Mouse (Mus musculus): ENCODE results near the gene Cstb. TPM values are rescaled to one million over a fixed set of nuclear protein-coding genes. Genes with fewer than 3 reads are reported as not detected.
A peak's percentile ranks its signal among the peaks of the same experiment; 100 is the strongest.

Cstb gene
- polyA plus RNA-seq (2016; fragmentation: Nextera tagmentation; extraction: Ambion mirVana) = 117 and 136 TPM in 2 replicates

DNA sequence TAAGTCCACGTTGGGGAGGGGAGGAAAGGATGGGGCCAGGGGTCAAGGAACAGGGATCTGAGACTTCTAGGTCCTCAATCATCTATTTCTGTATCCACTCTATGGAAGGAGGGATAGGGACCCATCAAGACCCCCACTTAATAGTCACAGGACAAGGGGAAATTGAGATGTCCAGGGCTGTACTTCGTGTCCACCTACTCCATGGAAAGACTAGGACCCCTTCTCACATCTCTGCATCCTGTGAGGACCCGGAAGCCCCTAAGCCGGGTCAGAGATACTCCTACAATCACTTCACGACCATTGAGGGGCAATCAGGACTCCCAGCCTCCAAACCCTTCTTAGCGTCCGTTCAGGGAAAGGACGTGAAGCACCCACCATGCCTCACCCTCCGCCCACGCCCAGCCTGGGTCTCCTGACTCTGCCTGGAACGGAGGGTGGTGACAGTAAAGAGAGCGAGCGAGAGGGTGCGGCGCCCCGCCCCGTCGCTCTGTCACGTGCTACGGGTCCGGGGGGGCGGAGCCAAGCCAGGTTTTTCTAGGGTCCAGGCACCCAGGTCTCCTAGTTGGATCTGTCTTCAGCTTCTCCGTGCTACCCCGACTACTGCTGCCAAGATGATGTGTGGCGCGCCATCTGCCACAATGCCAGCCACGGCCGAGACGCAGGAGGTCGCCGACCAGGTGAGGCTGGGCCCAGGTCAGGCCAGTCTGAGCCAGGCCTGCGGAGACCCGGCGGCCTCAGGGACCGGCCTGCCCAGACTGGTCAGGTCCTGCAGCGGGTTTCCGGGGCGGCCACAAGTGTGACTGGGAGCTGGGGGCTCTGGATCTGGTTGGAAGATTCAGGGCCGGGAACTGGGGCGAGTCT, at the start of gene Cstb:
Gene Cstb (plus strand): TSS at position 489 of the 861 bp plus-strand sequence.
- Histone ChIP-seq H3K27ac (peak within 1 kb of the TSS; percentile 92), H3K36me3 (peaks cover 25% of the 10 kb centered on the region), H3K4me3 (peak within 1 kb of the TSS; percentile 86), H3K9me3 (no peaks in the 10 kb centered on the region), H3K27me3 (ENCODE audit: insufficient read depth, poor library complexity, severe bottlenecking) (no peaks in the 10 kb centered on the region), H3K4me1 (peaks cover 13% of the 10 kb centered on the region)
- WGBS = 2% methylated on average over 40 of the region's 40 CpGs
- DNase-seq (ENCODE audit: low spot score) = peak; percentile 95

DNA sequence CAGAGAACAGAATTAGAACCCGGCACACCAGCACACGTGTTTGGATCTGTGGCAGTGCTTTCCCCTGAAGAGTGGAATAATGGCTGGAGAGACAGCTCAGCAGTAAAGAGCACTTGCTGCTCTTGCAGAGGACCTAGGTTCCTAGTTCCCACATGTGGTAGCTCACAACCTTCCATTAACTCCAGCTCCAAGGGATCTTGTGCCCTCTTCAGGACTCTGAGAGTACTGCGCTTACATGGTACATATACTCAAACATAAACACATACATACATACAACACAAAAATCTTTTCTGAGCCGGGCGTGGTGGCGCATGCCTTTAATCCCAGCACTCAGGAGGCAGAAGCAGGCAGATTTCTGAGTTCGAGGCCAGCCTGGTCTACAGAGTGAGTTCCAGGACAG, 47.0 kb upstream of the Cstb start:
- H3K36me3 ChIP-seq = no peaks in the 10 kb centered on the region
- no peaks in the 10 kb centered on the region for H3K4me1 ChIP-seq
- no peaks in the 10 kb centered on the region for H3K27me3 ChIP-seq (ENCODE audit: insufficient read depth, poor library complexity, severe bottlenecking)
- H3K27ac ChIP-seq = no peak overlapping the region
- H3K4me3 ChIP-seq = no peak overlapping the region
- no peak for DNase-seq (ENCODE audit: low spot score)
- 94% methylated on average over 7 of the region's 7 CpGs for WGBS
- H3K9me3 ChIP-seq = no peaks in the 10 kb centered on the region

DNA sequence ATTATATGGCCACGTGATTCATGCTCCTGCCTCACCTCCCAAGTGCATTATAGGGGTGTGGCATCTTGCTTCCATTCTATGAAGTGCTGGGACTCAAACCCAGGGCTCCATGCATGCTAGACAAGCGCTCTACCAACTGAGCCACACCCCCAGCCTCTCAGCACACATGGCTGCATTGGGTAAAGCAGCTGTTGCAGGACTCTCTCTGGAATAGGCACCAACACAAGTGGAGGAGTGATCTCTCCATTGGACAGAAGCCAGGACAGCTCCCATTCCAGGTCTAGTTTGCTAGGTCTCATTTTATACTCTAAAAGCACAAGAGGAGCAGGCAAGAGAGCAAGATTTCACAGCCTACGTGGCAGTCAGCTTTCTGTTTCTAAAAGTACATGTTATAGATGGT, 41.9 kb upstream of the Cstb start:
- Histone ChIP-seq H3K36me3 (no peaks in the 10 kb centered on the region), H3K27ac (no peak overlapping the region), H3K4me1 (no peaks in the 10 kb centered on the region), H3K9me3 (no peaks in the 10 kb centered on the region), H3K27me3 (ENCODE audit: insufficient read depth, poor library complexity, severe bottlenecking) (0 out of 2 replicates have a peak, but pooled peaks cover under 1% of the 10 kb centered on the region), H3K4me3 (no peak overlapping the region)
- DNase-seq (ENCODE audit: low spot score) = no peak
- 71% methylated on average over 3 of the region's 3 CpGs for WGBS

DNA sequence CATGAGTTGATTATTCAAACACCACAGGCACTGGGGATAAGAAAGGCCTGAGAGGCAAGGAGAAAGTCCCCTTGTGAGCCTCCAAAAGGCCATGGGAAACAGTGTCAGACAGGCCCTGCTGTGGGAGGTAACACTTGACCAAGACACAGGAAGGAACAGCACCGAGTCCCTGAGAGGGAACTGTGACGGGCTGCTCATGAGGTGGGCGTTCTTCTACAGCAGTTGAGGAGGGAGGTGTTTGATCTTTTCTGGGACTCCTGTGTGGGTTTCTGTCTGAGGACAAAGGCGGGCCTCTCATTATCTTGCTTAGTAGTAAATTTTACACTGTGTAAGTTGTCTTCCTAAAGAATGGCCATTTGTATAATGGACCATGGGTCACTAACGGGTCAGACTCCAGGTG, 39.9 kb upstream of the Cstb start:
- Histone ChIP-seq H3K9me3 (no peaks in the 10 kb centered on the region), H3K4me1 (no peaks in the 10 kb centered on the region), H3K4me3 (no peak overlapping the region), H3K27ac (no peak overlapping the region), H3K27me3 (ENCODE audit: insufficient read depth, poor library complexity, severe bottlenecking) (peaks cover 20% of the 10 kb centered on the region), H3K36me3 (no peaks in the 10 kb centered on the region)
- no peak for DNase-seq (ENCODE audit: low spot score)
- WGBS = 62% methylated on average over 5 of the region's 5 CpGs

DNA sequence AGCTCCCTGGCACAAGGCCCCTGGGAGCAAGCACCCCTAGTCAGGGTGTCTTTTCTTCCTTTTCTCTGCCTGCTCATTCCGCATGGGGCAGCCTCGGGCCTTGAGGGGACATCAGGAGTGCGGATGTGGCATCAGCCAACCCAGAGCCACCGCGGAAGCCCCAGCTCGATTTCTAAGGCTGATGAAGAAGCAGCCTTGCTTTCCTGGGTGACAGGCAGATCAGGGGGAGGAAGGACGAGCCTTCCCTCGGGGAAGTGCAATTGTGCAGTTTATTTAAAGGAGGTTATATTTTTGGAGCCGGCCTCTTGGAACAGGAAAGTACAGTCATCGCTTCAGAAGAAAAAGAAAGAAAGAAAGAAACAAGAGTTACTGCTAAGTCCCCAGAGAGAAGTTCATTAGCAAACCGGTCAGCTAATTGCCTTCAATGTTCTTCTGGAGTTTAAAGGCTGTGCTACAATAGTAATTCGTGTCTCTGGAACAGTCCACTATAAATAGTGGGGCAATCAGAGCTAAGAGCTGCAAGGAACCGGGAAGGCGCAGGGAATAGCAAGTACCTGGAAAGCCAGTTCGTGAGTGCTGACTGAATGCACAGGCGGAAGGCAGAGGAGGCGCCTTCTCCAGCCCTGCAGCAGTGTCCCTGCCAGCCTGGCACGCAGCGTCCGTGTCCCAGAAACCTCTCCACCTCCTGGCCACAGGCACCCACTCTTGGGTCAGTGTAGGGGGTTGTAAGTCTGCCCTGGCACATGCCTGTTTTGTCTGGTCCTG, 37.1 kb upstream of the Cstb start:
- no peaks in the 10 kb centered on the region for H3K9me3 ChIP-seq

DNA sequence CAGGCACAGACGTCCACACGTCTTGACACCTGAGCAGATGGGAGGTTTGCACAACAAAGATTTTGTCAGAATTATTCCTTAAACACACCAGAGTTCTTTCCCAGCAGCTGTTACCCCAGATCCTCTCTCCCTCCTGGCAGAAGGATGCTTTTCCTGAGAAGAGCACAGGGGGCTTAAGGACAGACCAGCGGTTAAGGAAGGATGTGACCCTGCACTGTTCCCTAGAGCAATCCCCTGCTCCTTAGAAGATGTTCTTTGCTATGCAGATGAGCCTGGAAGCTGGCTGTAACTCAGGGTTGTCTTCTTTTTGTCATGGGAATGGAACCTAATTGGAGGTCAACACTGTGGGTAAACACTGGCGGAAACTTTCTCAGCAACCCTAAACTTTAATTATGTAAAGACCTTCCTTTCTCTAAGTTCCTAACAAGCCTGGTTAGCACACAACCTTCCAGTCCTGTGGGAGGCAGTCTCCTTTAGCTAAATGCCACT, 34.4 kb upstream of the Cstb start:
- no peak for DNase-seq (ENCODE audit: low spot score)
- Histone ChIP-seq H3K9me3 (no peaks in the 10 kb centered on the region), H3K4me1 (peaks cover 8% of the 10 kb centered on the region; the same call in 1 of the 2 replicates), H3K27me3 (ENCODE audit: insufficient read depth, poor library complexity, severe bottlenecking) (peaks cover 55% of the 10 kb centered on the region), H3K36me3 (no peaks in the 10 kb centered on the region), H3K27ac (no peak overlapping the region), H3K4me3 (no peak overlapping the region)
- WGBS = 21% methylated on average over 4 of the region's 4 CpGs

More for the DNA sequence above, 37.1 kb upstream of the Cstb start:
- Histone ChIP-seq H3K4me1 (peaks cover 8% of the 10 kb centered on the region; the same call in 1 of the 2 replicates), H3K27ac (no peak overlapping the region), H3K36me3 (no peaks in the 10 kb centered on the region), H3K27me3 (ENCODE audit: insufficient read depth, poor library complexity, severe bottlenecking) (peaks cover 46% of the 10 kb centered on the region), H3K4me3 (no peak overlapping the region)
- 61% methylated on average over 20 of the region's 20 CpGs for WGBS
- no peak for DNase-seq (ENCODE audit: low spot score)

DNA sequence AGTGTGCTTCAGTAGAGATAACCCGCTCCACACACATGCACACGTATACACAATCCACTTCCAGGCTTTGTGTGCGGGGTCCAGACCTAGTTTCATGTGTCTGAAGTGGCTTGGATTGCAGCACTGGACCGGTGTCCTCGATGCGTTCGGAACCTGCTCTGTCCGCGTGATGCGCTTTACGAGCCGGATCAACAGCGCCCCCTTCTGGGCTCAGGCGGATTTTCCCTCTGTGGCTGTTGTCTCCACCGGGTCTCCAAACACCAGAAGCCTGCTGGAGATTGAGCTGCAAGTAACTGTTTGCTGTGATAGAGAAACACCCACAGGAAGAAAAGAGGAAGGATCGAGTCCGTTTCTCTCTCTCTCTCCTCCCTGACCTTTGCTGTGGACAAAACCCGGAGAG, 33.4 kb upstream of the Cstb start:
- peak; percentile 89 for DNase-seq (ENCODE audit: low spot score)
- H3K27me3 ChIP-seq (ENCODE audit: insufficient read depth, poor library complexity, severe bottlenecking) = peaks cover 55% of the 10 kb centered on the region
- H3K4me3 ChIP-seq = peak overlapping the region; percentile 18; the same call in 1 of the 2 replicates
- WGBS = 2% methylated on average over 18 of the region's 18 CpGs
- H3K27ac ChIP-seq = no peak overlapping the region
- H3K36me3 ChIP-seq = no peaks in the 10 kb centered on the region
- peaks cover 12% of the 10 kb centered on the region; the same call in 1 of the 2 replicates for H3K4me1 ChIP-seq
- H3K9me3 ChIP-seq = no peaks in the 10 kb centered on the region

DNA sequence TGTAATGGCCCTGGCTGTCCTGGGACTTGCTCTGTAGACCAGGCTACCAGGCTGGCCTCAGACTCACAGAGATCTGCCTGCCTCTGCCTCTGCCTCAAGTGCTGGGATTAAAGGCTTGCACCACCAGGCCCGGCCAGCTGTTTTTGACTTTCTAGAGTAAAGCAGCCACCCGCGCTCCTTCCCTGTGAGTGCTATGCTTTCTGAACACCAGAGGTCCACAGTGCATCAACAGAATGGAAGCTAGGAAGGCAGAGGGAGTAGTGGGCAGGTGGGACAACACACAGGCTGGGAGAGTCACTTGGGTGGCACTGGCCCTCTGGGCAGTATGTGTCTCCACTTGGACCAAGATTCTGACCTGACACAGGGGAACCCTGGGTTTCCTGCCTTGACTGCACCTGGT, 30.1 kb upstream of the Cstb start:
- peaks cover 36% of the 10 kb centered on the region for H3K27me3 ChIP-seq (ENCODE audit: insufficient read depth, poor library complexity, severe bottlenecking)
- DNase-seq (ENCODE audit: low spot score) = peak; percentile 71
- WGBS = 71% methylated on average over 3 of the region's 3 CpGs
- peaks cover 13% of the 10 kb centered on the region for H3K36me3 ChIP-seq
- peaks cover 29% of the 10 kb centered on the region for H3K4me1 ChIP-seq
- no peaks in the 10 kb centered on the region for H3K9me3 ChIP-seq
- H3K4me3 ChIP-seq = no peak overlapping the region
- H3K27ac ChIP-seq = no peak overlapping the region

DNA sequence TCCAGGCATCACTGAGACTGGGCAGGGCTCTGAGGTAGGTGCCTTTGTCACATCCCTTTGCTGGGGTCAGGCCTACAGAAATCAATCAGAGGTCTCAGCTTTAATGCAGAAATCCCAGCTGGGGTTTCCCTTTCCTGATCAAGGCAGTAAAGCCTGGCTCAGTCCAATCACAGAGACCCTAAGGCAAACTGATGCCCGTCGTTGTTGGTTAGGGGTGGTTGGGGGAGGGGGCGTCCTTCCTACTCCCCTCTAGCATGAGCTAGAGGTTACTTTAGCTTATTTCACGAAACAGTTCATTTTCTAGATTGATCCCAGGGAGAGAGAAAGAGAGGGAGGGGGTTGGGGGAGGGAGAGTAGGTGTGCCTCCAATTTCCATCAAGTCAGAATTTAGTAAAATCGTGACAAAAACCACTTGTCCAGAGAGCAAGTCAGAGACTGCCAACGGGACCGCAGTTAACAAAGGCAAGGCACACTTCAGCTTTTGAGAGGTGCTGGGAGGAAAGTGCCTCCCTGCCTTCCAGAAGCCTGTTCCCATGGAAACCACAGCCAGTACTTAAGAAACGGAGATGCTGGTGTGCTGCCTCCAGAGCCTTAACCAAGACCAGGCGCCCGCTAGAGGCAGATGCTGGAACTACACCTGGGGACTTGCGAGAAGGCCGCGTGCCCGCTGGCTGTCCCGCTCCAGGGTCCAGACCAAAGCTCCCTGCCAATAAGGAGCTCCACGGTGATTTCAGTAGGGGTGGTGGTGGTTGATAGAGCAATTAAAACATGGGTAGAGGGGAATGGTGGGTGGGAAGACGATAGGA, 29.4 kb upstream of the Cstb start:
- Histone ChIP-seq H3K27me3 (ENCODE audit: insufficient read depth, poor library complexity, severe bottlenecking) (peaks cover 29% of the 10 kb centered on the region), H3K4me1 (peaks cover 36% of the 10 kb centered on the region), H3K27ac (no peak overlapping the region), H3K9me3 (no peaks in the 10 kb centered on the region), H3K36me3 (peaks cover 20% of the 10 kb centered on the region), H3K4me3 (no peak overlapping the region)
- peak; percentile 95 for DNase-seq (ENCODE audit: low spot score)
- WGBS = 14% methylated on average over 17 of the region's 17 CpGs

DNA sequence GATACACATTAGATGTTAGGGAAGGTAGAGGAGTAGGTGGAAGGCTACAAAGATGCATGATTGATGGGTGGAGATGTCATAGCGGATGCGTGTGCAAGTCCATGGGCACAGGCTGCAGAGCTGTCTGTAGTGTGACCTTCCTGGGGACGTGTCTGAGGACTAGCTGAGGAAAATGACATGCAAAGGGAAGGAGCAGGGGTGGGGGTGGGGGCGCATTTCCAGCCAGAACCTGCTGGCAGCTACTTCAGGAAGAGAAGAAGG, 28.9 kb upstream of the Cstb start:
- 63% methylated on average over 4 of the region's 4 CpGs for WGBS
- peaks cover 36% of the 10 kb centered on the region for H3K4me1 ChIP-seq
- H3K36me3 ChIP-seq = peaks cover 25% of the 10 kb centered on the region
- H3K9me3 ChIP-seq = no peaks in the 10 kb centered on the region
- peaks cover 24% of the 10 kb centered on the region for H3K27me3 ChIP-seq (ENCODE audit: insufficient read depth, poor library complexity, severe bottlenecking)
- DNase-seq (ENCODE audit: low spot score) = no peak
- H3K27ac ChIP-seq = no peak overlapping the region
- no peak overlapping the region for H3K4me3 ChIP-seq

DNA sequence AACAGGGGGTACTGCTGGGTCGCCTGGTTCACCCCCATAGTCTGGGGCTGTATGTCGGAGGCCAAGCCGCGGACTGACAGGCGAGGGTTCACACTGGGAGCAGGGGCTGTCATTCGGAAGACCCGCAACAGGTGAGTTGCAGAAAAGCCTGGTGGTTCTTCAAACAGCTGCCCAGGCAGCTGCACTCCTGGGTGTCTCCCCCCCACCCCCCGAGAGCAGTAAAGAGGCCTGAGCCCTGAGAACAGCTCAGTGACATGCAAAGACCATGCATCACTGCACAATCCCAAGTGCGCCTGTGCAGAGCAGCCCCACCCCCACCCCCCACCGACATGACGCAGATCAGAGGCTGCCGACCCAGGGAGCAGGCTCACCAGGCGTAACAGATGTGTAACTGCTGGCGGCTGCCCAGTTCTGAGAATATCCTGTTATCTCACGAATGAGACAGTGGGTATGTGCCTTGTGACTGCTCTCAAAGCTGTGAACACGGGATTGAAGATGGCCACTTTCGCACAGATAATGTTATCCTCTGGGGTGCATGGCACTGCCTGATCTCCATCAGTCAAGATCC, 26.3 kb upstream of the Cstb start:
- H3K4me3 ChIP-seq = peak overlapping the region; percentile 27
- peak; percentile 92 for DNase-seq (ENCODE audit: low spot score)
- H3K27ac ChIP-seq = peak overlapping the region; percentile 78
- peaks cover 51% of the 10 kb centered on the region for H3K36me3 ChIP-seq
- peaks cover 31% of the 10 kb centered on the region for H3K4me1 ChIP-seq
- WGBS = 36% methylated on average over 17 of the region's 17 CpGs
- no peaks in the 10 kb centered on the region for H3K9me3 ChIP-seq
- H3K27me3 ChIP-seq (ENCODE audit: insufficient read depth, poor library complexity, severe bottlenecking) = peaks cover 9% of the 10 kb centered on the region

DNA sequence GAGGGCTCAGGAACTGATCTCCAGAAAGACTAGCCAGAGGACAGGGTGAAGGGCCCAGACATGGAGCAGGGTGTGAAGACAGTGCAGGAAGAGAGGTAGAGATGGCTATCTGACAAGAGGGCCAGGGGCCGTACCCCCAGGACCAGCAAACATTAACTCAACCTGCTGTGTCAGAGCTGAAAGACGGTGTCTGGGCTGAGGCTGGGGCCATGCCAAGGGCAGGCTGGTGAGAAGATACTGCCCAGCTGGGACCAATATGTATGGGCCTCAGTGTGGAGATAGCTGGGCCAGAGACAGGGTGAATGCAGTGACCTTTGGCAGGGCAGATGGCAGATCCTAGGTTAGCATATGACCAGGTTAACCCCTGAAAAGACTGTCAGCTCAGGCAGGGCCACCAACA, 24.3 kb upstream of the Cstb start:
- H3K27ac ChIP-seq = no peak overlapping the region
- H3K9me3 ChIP-seq = no peaks in the 10 kb centered on the region
- H3K36me3 ChIP-seq = peaks cover 69% of the 10 kb centered on the region
- H3K4me1 ChIP-seq = peaks cover 29% of the 10 kb centered on the region
- H3K4me3 ChIP-seq = no peak overlapping the region
- DNase-seq (ENCODE audit: low spot score) = no peak
- WGBS = 79% methylated on average over 2 of the region's 2 CpGs
- no peaks in the 10 kb centered on the region for H3K27me3 ChIP-seq (ENCODE audit: insufficient read depth, poor library complexity, severe bottlenecking)
